Mouse (Mus musculus): ENCODE data around the gene Prdm16.

Gene Prdm16

GRCm38 (mm10) chr4:154602409-154602808, 34.3 kb downstream of the Prdm16 start:
- DNase-seq (ENCODE audit: low spot score in 2 of 2) = no peak

- no peak for DNase-seq (ENCODE audit: low spot score in 2 of 2)
Observed at GRCm38 (mm10) chr4:154601006-154601405, 35.7 kb downstream of the Prdm16 start.

GRCm38 (mm10) chr4:154599977-154600376, 36.7 kb downstream of the Prdm16 start:
- peak in 1 of 2 experiments; percentile 17 for DNase-seq (ENCODE audit: low spot score in 2 of 2)

DNA sequence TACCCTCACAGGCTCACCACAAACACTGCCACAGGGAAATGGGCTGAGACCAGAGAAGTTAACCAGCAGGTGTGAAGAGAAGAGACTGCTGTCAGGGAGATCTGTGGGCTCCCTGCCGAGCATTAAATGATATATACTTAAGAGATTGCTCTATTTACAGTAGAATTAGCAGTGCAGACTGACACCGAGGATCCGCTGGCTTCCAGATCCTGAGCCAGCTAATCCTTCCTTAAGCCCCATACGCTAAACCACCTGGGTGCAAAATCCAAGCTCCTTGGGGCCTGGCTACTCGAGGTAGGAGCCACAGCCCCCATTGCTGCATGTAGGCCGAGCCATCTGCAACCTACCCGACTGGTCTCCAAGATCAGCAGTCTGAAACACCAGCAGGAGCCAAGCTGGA, 38.3 kb downstream of the Prdm16 start:
- DNase-seq (ENCODE audit: low spot score in 2 of 2) = no peak

GRCm38 (mm10) chr4:154596805-154597204, 39.9 kb downstream of the Prdm16 start:
- no peak for DNase-seq (ENCODE audit: low spot score in 2 of 2)

- DNase-seq (ENCODE audit: low spot score in 2 of 2) = no peak
Observed at GRCm38 (mm10) chr4:154594761-154595556, 41.7 kb downstream of the Prdm16 start.

DNA sequence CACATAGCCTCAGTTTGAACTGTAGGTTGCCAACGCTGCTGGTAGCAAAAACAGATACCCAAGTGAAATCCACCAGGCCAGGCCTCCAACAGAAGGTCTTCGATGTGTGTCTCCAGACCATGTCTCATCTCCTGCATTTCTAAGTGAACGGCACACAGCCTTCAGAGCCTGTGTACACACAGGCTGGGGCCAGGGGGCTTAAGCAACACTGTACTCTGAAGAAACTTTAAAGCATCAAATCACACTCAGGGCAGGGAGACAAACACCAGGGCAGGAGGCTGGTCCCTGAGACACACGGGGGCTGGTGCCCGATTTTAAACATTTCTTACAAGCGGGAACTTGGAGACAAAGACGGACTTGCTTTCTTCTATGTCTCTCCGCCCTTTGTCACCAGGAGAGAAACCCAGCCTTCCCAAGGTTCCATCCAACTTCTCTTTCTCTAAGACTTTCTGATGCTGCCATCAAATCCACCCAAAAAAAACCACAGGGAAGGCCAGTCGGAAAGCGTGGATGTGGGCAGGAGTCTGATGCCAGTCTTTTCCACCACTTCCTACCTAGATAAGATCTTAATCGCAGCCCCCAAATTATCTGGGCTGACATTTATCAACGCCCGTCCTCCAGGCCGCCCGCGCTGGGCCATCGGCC, 42.4 kb downstream of the Prdm16 start:
- DNase-seq (ENCODE audit: low spot score in 2 of 2) = no peak

DNA sequence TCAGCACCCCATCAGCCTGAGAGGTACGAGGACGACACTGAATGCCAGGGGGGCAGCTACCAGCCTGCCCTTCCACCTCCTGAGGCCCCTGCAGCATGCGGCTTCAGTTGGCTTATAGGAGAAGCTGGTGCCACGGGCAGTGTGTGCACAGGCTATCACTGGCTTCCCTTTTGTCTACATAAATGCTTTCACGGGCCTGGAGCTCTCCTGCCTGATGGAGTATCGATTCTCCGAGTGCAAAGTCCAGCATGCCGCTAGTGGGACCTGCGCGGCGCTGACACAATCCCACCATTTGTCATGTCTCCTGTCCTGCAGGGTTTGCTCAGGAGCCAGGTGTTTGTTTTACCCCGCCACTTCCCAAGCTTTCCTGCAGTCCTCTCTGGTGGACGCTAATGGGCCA, 44.1 kb downstream of the Prdm16 start:
- DNase-seq (ENCODE audit: low spot score in 2 of 2) = no peak

DNA sequence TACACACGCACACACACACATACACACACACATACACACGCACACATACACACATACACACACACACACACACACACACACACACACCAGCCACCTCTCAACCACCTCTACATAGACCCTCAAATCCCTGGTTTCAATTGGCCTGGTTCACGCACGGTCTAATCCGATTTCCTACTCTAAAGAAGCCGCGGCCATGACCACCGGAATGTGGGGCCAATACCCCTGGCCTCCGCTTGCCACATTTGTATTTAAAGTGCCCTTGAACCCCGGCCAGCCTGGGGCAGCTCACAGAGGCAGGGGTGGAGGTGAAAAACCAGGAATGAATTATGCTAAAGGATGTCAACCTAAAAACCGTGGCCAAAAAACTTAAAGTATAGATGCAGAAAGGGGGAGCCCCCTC, 45.8 kb downstream of the Prdm16 start:
- DNase-seq (ENCODE audit: low spot score in 2 of 2) = no peak

DNA sequence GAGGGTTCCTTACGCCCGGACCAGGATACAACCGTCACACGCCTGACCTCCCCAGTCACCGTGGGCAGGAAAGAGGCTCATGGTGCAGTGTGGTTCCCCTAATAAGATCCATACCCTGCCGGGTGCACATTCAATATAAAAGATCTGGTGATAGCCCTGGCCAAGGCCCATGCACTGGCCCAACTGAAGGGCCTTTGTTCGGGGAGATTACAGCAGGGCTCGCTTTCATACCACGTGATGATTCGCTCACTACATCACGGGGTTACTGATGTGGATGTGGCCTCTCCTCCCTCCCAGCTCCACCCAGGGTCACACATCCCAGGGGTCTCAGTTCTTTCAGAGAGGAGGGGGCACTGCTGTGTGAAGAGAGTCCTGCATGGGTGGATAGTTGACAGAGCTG, 50.3 kb downstream of the Prdm16 start:
- no peak for DNase-seq (ENCODE audit: low spot score in 2 of 2)

DNA sequence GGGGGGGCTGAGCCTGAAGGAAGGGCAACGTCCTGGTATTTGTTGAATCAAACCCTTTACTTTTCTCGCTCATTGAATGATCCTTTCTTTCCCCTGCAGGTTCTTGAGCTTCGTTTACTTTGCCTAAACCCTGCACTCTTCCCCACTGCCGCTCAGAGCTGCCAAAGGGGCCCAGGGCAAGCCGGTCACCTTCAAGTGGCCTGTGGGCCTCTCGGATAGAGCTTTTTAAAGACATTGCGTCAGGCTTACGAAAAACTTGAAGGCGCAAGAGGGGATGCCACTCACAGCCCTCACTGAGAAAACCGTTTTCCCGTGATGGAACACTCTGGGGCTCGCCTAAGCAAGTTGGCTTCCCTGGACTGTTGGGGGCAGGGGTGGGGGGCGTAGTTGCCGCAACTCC, 50.9 kb downstream of the Prdm16 start:
- no peak for DNase-seq (ENCODE audit: low spot score in 2 of 2)

DNA sequence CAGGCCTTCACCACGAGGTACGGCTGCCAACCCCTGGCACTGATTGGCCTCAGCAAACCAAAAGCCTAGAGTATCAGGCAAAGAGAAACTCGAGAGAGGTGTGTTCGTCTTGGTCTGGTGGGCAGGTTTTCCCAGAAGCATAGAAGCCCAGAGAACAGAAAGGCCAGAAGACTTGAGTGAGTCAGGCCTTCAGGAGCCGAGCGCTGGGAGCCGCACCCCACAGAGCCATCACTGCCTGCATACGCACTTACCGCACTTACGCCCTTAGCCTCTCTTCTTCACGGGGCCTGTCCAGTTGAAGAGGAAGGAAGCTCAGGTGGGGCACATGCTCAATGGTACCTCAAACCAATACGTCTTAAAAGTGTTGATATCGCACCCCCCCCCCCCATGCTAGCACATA, 53.0 kb downstream of the Prdm16 start:
- no peak for DNase-seq (ENCODE audit: low spot score in 2 of 2)

DNA sequence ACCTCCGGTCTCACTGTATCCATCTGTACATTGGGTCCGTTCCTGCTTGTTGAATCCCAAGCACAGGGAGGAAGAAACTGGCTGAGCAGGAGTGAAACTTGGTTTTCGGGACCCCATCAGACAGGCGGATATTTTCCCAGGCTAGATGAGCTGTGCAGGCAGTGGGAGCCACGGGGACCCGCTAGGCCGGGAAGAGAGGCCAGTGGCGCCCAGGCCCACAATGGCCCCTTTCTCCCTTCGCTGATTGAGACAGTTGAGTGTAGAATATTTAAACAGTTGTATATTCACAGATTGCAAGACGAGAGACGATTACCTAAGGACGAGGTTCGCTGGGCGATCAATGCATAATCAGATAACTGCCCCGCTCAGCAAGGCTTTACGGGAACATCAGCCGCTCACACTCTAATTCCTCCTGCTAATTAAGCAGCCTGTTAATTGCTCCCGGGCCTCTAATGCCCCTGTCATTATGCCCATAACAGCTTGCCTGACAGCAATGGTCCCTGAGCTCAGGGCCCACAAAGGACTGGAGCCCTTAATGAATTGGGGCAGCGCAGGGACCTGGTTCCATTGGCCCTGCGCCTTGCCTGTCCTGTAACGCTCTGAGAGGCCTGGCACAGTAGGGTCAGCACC, 54.0 kb downstream of the Prdm16 start:
- DNase-seq (ENCODE audit: low spot score in 2 of 2) = peak in 1 of 2 experiments; percentile 19

- no peak for DNase-seq (ENCODE audit: low spot score in 2 of 2)
Observed at GRCm38 (mm10) chr4:154581261-154581886, 55.3 kb downstream of the Prdm16 start.

DNA sequence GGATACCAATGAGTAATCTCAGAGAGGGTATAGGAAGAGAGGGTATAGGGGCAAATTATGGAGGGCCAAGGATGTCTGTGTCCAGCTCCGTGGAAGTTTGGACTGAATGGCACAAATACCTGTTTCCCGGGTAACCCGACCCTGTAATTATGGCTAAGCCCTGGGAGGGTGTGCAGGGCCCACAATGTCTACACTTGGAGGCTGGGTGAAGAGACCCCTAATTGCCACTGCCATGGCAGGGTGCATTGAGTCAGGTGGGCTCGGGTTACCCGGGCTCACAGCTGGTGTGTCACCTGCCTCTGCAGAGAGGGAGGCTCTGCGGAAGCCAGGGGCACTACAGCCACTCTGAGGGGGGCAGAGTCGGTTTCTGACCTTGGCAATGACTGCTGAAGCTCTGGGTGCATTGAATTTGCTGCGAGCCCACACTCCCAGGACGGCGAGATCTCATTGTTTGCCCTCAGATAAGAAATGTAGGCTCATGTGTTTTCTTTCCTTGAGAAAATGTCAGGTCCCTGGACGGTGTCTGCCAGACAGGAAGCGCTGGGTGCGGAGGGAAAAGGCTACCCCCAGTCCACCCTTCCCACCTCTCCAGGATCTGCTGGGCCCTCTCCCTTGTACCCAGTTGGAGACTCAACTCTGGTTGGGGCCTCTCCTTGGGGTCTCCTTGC, 62.3 kb downstream of the Prdm16 start:
- DNase-seq (ENCODE audit: low spot score in 2 of 2) = no peak

DNA sequence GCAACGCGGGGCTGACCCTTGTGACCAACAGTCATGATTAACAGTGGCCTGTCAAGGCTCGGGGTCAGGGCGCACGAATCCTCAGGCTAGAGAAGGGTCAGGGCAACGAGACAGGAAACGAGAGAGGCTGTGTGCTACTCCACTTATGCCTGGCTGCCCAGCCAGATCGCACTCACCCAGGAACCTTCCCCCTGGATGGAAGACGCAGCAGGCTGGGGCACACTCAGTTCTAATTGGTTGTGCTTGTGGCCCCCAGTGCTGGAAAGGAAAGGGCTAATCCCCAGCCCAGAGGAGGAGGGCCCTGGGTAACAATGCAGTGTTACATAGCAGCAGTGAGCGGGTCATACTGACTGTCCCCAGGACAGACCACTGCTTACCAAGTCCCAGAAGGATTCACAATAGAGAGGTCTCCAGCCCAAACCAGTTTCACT, 66.2 kb downstream of the Prdm16 start:
- no peak for DNase-seq (ENCODE audit: low spot score in 2 of 2)

DNA sequence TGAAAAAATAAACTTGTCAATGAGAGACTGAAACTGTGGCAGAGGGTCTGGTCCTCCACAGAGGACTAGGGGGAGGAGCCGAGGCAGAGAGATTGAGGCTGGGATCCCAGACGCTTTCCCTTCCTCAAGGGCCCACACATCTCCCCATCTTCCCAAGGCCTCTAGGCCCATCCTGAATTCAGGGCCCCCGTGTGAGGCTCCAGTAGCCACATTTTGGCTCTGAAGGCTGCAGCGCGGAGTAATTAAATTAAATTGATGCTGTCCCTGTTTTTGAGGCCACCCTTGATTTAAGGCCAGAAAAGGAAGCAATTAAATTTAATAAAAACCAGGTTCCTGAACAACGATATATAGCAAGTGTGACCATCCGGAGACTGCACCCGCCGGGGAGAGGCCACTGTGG, 66.8 kb downstream of the Prdm16 start:
- DNase-seq (ENCODE audit: low spot score in 2 of 2) = no peak

DNA sequence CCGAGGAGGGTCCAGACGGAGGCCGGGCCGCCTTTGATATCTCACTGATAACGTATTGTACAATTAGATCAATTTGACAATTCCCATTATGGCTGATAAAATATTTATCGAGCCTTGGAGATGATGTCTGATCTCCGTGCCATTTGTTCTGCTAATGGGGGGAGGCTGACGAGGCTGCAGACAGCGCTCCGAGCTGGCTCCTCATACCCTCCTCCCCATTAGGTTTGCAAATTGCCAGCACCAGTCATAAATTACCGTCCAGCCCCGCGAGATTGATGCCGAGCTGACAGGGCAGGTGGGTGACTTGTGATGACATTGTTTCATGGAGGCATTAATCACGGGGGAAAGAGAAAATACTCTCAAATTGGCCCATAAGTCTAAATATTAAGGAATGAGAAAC, 67.9 kb downstream of the Prdm16 start:
- DNase-seq (ENCODE audit: low spot score in 2 of 2) = no peak

- no peak for DNase-seq (ENCODE audit: low spot score in 2 of 2)
Observed at GRCm38 (mm10) chr4:154567942-154568341, 68.7 kb downstream of the Prdm16 start.

DNA sequence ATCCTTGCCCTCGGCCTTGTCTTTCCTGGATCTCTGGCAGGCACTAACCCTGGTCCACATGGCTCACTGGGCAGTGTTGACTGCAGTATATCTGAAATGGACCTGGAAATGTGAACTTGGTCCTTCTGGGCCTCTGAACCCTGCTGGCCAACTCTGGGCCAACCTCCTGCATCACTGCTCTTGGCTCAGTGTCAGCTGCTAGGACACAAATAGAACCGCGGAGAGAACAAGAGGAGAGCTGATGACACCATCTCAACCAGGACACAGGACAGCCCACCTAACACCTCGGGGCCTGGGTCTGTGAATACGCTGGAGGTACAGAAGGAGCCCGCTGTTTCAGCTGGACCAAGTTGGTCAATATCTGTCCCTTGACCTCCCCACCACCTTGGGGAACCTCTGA, 73.5 kb downstream of the Prdm16 start:
- no peak for DNase-seq (ENCODE audit: low spot score in 2 of 2)

DNA sequence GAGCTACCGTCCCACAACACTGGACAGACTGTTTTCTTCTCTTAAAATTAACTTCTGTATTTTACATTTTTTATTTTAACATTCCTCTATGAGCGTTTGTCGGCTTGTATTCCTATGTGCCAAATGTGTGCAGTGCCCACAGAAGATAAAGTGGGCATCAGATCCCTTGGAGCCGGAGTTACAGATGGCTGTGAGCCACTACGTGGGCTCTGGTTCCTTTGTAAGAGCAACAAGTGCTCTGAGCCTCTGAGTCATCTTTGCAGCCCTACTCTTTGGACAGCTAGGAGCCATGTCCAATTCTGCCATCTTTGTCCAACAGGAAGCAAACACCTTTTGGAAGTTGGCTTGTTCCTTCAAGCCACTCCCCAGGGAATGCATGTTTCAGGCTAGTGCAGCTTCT, 78.6 kb downstream of the Prdm16 start:
- DNase-seq (ENCODE audit: low spot score in 2 of 2) = peak in 1 of 2 experiments; percentile 46

- DNase-seq (ENCODE audit: low spot score in 2 of 2) = no peak
Observed at GRCm38 (mm10) chr4:154557168-154557567, 79.5 kb downstream of the Prdm16 start.
